Mouse (Mus musculus) stomach, postnatal 0 days (tissue): ENCODE measurements at regions not wholly inside any gene's neighbourhood (a gene's known extent, or its start where the extent isn't known, plus 50 kb on each side); places are given as distances from the start of the nearest gene placed in this dataset.

Experiments used
- CTCF ChIP-seq: IDR thresholded peaks from 2 replicates; pipeline ENCODE4 v1.5.1; 2016; ENCODE audit warnings: antibody characterized with exemption, low read depth, mild to moderate bottlenecking, moderate library complexity
- EP300 ChIP-seq: optimal IDR thresholded peaks from 2 replicates; pipeline ENCODE3; 2016; ENCODE audit warnings: antibody characterized with exemption

DNA sequence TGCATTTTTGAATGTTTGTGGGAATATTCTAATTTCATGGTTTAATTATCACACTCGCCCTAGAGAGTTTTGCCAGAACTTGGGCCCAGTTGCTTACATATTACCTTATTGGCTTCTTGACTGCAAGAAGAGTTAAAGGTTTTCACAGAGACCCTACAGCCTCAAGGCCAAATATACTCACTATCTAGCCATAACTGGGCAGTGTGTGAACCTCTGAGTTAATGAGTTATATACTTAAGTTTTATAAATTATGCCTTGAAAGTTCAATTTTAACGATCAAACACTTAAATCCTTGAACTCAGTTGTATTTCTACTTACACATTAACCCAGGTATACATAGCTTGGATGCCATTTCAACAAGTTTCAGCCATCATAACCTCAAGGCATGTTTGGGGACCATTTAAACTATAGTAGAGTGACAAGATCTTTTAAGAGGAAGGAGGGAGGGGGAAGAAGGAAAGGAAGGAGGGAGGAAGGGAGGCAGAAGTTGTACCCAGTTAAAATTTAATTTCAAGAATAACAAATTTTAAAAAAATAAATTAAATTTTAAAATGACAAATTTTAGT lies 52.5 kb upstream of the Gm6993 start:
- TF ChIP-seq CTCF (no peak), EP300 (no peak)
